Mouse (Mus musculus) intestine, embryonic 15.5 days (tissue): Measurements from ENCODE around the gene Megf11. TPM values are rescaled to one million over a fixed set of nuclear protein-coding genes. Genes with fewer than 3 reads are reported as not detected.
A peak's percentile ranks its signal among the peaks of the same experiment; 100 is the strongest.

Experiments
- ATAC-seq: fragments of 200-750 bp; cut with Nextera tagmentation; 2 replicates; pipeline ENCODE4 v1.8.0; 2017; ENCODE audit warnings: moderate TSS enrichment, moderate library complexity
- H3K27ac ChIP-seq: fragments of 300-500 bp; sonication (generic); 2 replicates; pipeline ENCODE4 v1.5.1; 2015; ENCODE audit warnings: mild to moderate bottlenecking, inconsistent platforms
- H3K27me3 ChIP-seq: fragments of 300-500 bp; sonication (generic); replicated peaks from 2 replicates; pipeline ENCODE4 v1.6.1; 2015; ENCODE audit warnings: inconsistent platforms
- H3K36me3 ChIP-seq: fragments of 300-500 bp; sonication (generic); 2 replicates; pipeline ENCODE4 v1.6.1; 2015; ENCODE audit warnings: inconsistent platforms
- H3K4me1 ChIP-seq: fragments of 300-500 bp; sonication (generic); replicated peaks from 2 replicates; pipeline ENCODE4 v1.6.1; 2015; ENCODE audit warnings: inconsistent platforms
- H3K4me2 ChIP-seq: fragments of 300-500 bp; sonication (generic); replicated peaks from 2 replicates; pipeline ENCODE4 v1.6.1; 2015; ENCODE audit warnings: mild to moderate bottlenecking, inconsistent platforms
- H3K4me3 ChIP-seq: fragments of 300-500 bp; sonication (generic); replicated peaks from 2 replicates; pipeline ENCODE4 v1.5.1; 2015; ENCODE audit warnings: inconsistent platforms
- H3K9ac ChIP-seq: fragments of 300-500 bp; sonication (generic); 2 replicates; pipeline ENCODE4 v1.6.1; 2015; ENCODE audit warnings: inconsistent platforms
- H3K9me3 ChIP-seq: fragments of 300-500 bp; sonication (generic); 2 replicates; pipeline ENCODE4 v1.6.1; 2016; ENCODE audit warnings: inconsistent platforms
- WGBS: fragments of 180-500 bp; shearing (Covaris S2); methylation state at CpG from one replicate; pipeline ENCODE4 v1.1.7; 2015; 5-methylcytosine and 5-hydroxymethylcytosine counted together
- polyA plus RNA-seq: library from polyadenylated mRNA; unstranded; fragments of >200 nt; fragmentation: Nextera tagmentation; extraction: Ambion mirVana; gene quantifications from 2 replicates; pipeline ENCODE4 v1.2.1, GENCODE M21; 2015

Gene Megf11
- polyA plus RNA-seq, result 0.89 and 1.3 TPM in 2 replicates

GRCm38 (mm10) chr9:64385511-64386465, at the start of gene Megf11:
Gene Megf11 (plus strand): TSS chr9:64385626.
- peaks cover 47% of the 10 kb centered on the region for H3K27me3 ChIP-seq
- H3K4me3 ChIP-seq, result peak within 1 kb of the TSS; percentile 53
- no peak within 1 kb of the TSS for H3K27ac ChIP-seq
- no peaks in the 10 kb centered on the region for H3K36me3 ChIP-seq
- H3K4me2 ChIP-seq, result peak within 1 kb of the TSS; percentile 99
- WGBS, result under 1% methylated on average over 80 of the region's 93 CpGs
- H3K4me1 ChIP-seq, result peaks cover 17% of the 10 kb centered on the region
- H3K9ac ChIP-seq, result peak within 1 kb of the TSS; percentile 48
- peak; percentile 82 for ATAC-seq
- H3K9me3 ChIP-seq, result no peaks in the 10 kb centered on the region

GRCm38 (mm10) chr9:64335825-64336224, 49.6 kb upstream of the Megf11 start:
- ATAC-seq, result no peak
- H3K4me2 ChIP-seq, result no peak overlapping the region
- no peak overlapping the region for H3K9ac ChIP-seq
- H3K4me3 ChIP-seq, result no peak overlapping the region
- 88% methylated on average over 6 of the region's 6 CpGs for WGBS
- H3K27me3 ChIP-seq, result no peaks in the 10 kb centered on the region
- H3K36me3 ChIP-seq, result no peaks in the 10 kb centered on the region
- no peaks in the 10 kb centered on the region for H3K4me1 ChIP-seq
- H3K9me3 ChIP-seq, result no peaks in the 10 kb centered on the region
- H3K27ac ChIP-seq, result no peak overlapping the region

GRCm38 (mm10) chr9:64339361-64339760, 46.1 kb upstream of the Megf11 start:
- Histone ChIP-seq H3K4me1 (no peaks in the 10 kb centered on the region), H3K4me3 (no peak overlapping the region), H3K27ac (no peak overlapping the region), H3K9ac (no peak overlapping the region), H3K36me3 (no peaks in the 10 kb centered on the region), H3K27me3 (no peaks in the 10 kb centered on the region), H3K9me3 (no peaks in the 10 kb centered on the region), H3K4me2 (peak overlapping the region; percentile 88)
- no peak for ATAC-seq
- WGBS, result 44% methylated on average over 8 of the region's 8 CpGs

- H3K4me3 ChIP-seq, result peak overlapping the region; percentile 60
- H3K36me3 ChIP-seq, result no peaks in the 10 kb centered on the region
- WGBS, result under 1% methylated on average over 85 of the region's 85 CpGs
- peak overlapping the region; percentile 95 for H3K9ac ChIP-seq
- no peaks in the 10 kb centered on the region for H3K9me3 ChIP-seq
- peak; percentile 91 for ATAC-seq
- no peaks in the 10 kb centered on the region for H3K27me3 ChIP-seq
- H3K4me1 ChIP-seq, result no peaks in the 10 kb centered on the region
- peak overlapping the region; percentile 99 for H3K27ac ChIP-seq
- H3K4me2 ChIP-seq, result peak overlapping the region; percentile 88
These were observed 44.8 kb upstream of the Megf11 start for GRCm38 (mm10) chr9:64340351-64341253.

DNA sequence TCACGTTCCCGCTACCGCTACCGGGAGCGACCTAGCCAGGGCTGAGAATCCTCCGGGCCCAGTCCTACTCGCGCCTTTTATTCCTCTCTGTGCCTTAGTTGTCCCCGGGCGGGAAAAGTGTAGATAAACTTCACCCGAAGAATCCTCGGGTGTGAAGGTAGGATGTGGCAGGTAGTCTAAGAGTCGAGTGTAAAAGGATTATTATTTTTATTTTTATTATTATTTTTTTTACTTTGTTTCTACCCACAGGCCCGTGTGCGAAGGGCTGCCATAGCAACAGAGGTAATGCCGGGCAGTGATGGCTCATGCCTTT, 44.2 kb upstream of the Megf11 start, which contains the start of gene Dis3l:
Dis3l (minus strand) TSS at position 35 of the 313 bp plus-strand sequence.
- 10% methylated on average over 16 of the region's 16 CpGs for WGBS
- Histone ChIP-seq H3K9ac (peak within 1 kb of the TSS; percentile 95), H3K27me3 (no peaks in the 10 kb centered on the region), H3K27ac (peak within 1 kb of the TSS; percentile 99), H3K4me3 (peak within 1 kb of the TSS; percentile 60), H3K4me2 (peak within 1 kb of the TSS; percentile 88), H3K9me3 (no peaks in the 10 kb centered on the region), H3K4me1 (no peaks in the 10 kb centered on the region), H3K36me3 (no peaks in the 10 kb centered on the region)
- peak; percentile 13; the same call in 1 of the 2 replicates for ATAC-seq

- 70% methylated on average over 8 of the region's 8 CpGs for WGBS
- H3K9ac ChIP-seq, result no peak overlapping the region
- H3K27me3 ChIP-seq, result no peaks in the 10 kb centered on the region
- no peak for ATAC-seq
- H3K27ac ChIP-seq, result no peak overlapping the region
- 0 out of 2 replicates have a peak overlapping the region, but pooled peaks have one; percentile 60 for H3K4me3 ChIP-seq
- H3K36me3 ChIP-seq, result no peaks in the 10 kb centered on the region
- H3K9me3 ChIP-seq, result no peaks in the 10 kb centered on the region
- H3K4me2 ChIP-seq, result peak overlapping the region; percentile 88
- no peaks in the 10 kb centered on the region for H3K4me1 ChIP-seq
These were observed 43.8 kb upstream of the Megf11 start for GRCm38 (mm10) chr9:64341671-64342070.

GRCm38 (mm10) chr9:64343656-64344055, 41.8 kb upstream of the Megf11 start:
- no peak for ATAC-seq
- Histone ChIP-seq H3K9me3 (no peaks in the 10 kb centered on the region), H3K36me3 (no peaks in the 10 kb centered on the region), H3K27ac (no peak overlapping the region), H3K27me3 (no peaks in the 10 kb centered on the region), H3K4me1 (no peaks in the 10 kb centered on the region), H3K4me3 (no peak overlapping the region), H3K9ac (no peak overlapping the region), H3K4me2 (no peak overlapping the region)
- 88% methylated on average over 2 of the region's 2 CpGs for whole genome bisulfite sequencing

DNA sequence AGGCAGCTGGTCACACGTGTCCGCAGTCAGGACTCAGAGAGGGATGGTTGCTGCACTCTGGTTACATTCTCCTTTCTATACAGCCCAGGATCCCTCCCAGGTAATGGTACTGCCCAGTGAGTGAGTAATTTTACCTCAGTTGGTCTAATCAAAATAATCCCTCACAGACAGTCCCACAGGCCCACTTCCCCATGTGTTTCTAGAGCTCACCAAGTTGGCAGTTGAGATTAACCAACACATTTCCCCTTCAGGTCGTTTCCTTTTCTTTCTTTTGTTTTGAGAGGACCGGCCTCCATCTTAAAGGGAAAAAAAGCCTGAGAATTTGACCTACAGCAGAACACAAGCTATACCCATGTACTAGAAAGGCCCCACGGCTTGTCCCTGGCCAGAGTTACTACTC, 39.5 kb upstream of the Megf11 start:
- H3K9ac ChIP-seq, result no peak overlapping the region
- H3K4me1 ChIP-seq, result no peaks in the 10 kb centered on the region
- H3K9me3 ChIP-seq, result no peaks in the 10 kb centered on the region
- no peaks in the 10 kb centered on the region for H3K27me3 ChIP-seq
- H3K36me3 ChIP-seq, result no peaks in the 10 kb centered on the region
- WGBS, result 66% methylated on average over 5 of the region's 5 CpGs
- no peak overlapping the region for H3K4me3 ChIP-seq
- H3K4me2 ChIP-seq, result no peak overlapping the region
- H3K27ac ChIP-seq, result no peak overlapping the region
- no peak for ATAC-seq

DNA sequence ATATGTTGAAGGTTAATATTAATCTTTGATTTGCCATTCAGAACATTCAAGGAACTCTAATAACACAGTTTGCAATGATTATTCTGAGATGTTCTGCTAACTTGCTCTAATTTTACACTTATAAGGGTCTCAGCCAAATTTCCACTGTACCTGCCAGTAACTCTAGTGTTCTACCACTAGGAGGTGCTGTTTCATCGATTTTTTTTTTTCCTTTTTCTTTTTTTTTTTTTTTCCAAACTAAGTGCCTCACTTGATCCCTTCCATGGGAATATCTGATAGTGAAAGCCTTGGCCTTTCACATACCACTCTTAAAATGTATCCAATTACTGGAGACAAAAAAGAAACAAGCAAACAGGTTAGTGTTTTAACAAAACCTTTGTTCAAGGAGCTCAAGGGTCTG, 38.0 kb upstream of the Megf11 start:
- WGBS, result 0% methylated on average over 1 of the region's 1 CpGs
- no peaks in the 10 kb centered on the region for H3K4me1 ChIP-seq
- H3K27me3 ChIP-seq, result no peaks in the 10 kb centered on the region
- ATAC-seq, result no peak
- no peak overlapping the region for H3K27ac ChIP-seq
- H3K9me3 ChIP-seq, result no peaks in the 10 kb centered on the region
- H3K9ac ChIP-seq, result no peak overlapping the region
- H3K4me3 ChIP-seq, result no peak overlapping the region
- no peaks in the 10 kb centered on the region for H3K36me3 ChIP-seq
- no peak overlapping the region for H3K4me2 ChIP-seq

DNA sequence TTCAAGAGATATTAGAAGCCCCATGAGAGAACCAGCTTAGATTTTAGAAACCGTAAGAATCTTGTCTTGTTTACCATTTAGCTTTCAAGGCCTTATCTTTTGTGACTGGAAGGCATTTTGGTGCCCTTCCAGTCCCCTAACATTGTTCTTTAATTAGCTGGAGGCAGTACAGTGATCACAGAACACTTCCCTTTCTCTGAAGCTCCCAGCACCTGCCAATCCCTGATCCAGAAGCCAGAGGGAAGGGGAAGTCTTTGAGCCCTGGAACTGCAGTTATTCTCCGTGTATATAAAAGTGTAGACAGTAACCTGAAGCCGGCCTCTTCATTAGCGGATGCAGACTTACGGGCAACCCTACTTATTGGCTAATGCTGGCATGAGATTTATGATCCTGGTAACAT, 35.9 kb upstream of the Megf11 start:
- no peak overlapping the region for H3K4me3 ChIP-seq
- H3K36me3 ChIP-seq, result no peaks in the 10 kb centered on the region
- WGBS, result 41% methylated on average over 5 of the region's 5 CpGs
- no peak overlapping the region for H3K27ac ChIP-seq
- no peaks in the 10 kb centered on the region for H3K27me3 ChIP-seq
- no peaks in the 10 kb centered on the region for H3K4me1 ChIP-seq
- no peak overlapping the region for H3K4me2 ChIP-seq
- ATAC-seq, result no peak
- no peaks in the 10 kb centered on the region for H3K9me3 ChIP-seq
- no peak overlapping the region for H3K9ac ChIP-seq

DNA sequence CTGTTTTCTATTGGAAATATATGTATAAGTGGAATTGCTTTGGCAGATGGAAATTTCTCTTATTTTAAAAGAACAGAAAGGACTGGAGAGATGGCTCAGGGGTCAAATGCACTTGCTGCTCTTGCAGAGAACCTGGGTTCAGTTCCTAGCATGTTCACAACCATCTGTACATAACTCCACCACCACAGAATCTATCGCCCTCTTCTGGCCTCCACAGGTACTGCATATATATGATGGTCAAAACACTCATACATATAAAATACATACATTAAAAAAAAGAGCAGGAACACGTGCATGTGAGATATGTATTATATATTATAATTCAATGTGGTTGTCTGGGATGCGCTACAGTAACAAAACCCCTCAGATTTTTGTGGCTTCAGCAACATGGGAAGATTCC, 34.2 kb upstream of the Megf11 start:
- H3K4me2 ChIP-seq, result no peak overlapping the region
- H3K27me3 ChIP-seq, result no peaks in the 10 kb centered on the region
- H3K9ac ChIP-seq, result no peak overlapping the region
- H3K27ac ChIP-seq, result no peak overlapping the region
- no peaks in the 10 kb centered on the region for H3K36me3 ChIP-seq
- H3K4me1 ChIP-seq, result no peaks in the 10 kb centered on the region
- WGBS, result 51% methylated on average over 3 of the region's 3 CpGs
- no peak overlapping the region for H3K4me3 ChIP-seq
- no peaks in the 10 kb centered on the region for H3K9me3 ChIP-seq
- no peak for ATAC-seq

GRCm38 (mm10) chr9:64355627-64356026, 29.8 kb upstream of the Megf11 start:
- H3K36me3 ChIP-seq, result no peaks in the 10 kb centered on the region
- H3K4me2 ChIP-seq, result no peak overlapping the region
- H3K9ac ChIP-seq, result no peak overlapping the region
- H3K4me1 ChIP-seq, result no peaks in the 10 kb centered on the region
- no peak for ATAC-seq
- H3K4me3 ChIP-seq, result no peak overlapping the region
- WGBS, result 90% methylated on average over 7 of the region's 7 CpGs
- no peaks in the 10 kb centered on the region for H3K27me3 ChIP-seq
- no peaks in the 10 kb centered on the region for H3K9me3 ChIP-seq
- H3K27ac ChIP-seq, result no peak overlapping the region
